Mouse (Mus musculus) monocyte, adult 2 months (primary cell): ENCODE measurements around the gene Clcn7.

Experiments used
- DNase-seq, 2 experiments: peaks; one replicate each; pipeline ENCODE4 v3.0.0; 2022; ENCODE audit warnings: low spot score in 2 of 2, low read depth in 1 of 2

Gene Clcn7

GRCm38 (mm10) chr17:25210680-25211466 is 77.7 kb downstream of the Clcn7 start:
- no peak for DNase-seq

GRCm38 (mm10) chr17:25211705-25212104 is 78.5 kb downstream of the Clcn7 start:
- DNase-seq: no peak
